Mouse (Mus musculus): ENCODE results near the gene Sfrp5.

Sfrp5 gene

GRCm38 (mm10) chr19:42197066-42197465 is 5.0 kb downstream of the Sfrp5 start:
- DNase-seq (ENCODE audit: low spot score) = no peak

DNA sequence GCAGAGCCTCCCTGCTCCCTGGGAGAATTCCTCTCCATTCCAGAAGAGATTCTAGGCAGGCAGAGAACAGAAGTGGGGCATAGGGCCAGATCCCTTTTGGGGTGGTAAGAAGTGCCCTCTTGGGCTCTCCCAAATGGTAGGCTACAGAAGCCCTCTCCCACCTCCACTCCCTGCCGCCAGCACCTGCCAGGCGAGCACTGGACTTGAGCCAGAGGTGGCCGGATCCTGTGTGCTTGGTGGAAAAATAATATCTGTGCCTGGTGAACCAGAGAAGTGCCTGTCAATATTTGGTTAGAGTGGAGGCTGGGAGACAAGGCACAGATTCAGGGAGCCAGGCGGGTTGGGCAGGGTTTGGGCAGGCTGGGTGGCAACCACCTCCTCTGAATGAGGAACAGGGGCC is 5.7 kb downstream of the Sfrp5 start:
- no peak for DNase-seq (ENCODE audit: low spot score)

DNA sequence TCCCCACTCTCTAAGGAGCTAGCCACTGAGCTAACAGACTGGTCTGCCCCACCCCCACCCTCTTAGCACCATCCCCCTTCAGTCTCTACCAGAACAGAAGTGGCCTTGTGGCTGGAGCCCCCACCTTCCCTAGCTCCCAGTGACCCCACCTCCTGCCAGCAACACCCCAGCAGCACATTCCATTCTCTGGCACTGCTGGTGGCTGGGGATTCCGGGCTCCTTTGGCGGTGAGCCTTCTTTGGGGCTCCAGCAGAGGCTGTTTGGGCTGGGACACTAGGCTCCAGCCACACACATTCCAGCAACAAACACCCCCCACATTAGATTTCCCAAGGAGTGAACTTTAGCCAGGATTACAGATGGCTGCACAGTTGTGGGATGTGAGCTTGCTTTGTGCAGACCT is 8.7 kb downstream of the Sfrp5 start:
- no peak for DNase-seq (ENCODE audit: low spot score)

DNA sequence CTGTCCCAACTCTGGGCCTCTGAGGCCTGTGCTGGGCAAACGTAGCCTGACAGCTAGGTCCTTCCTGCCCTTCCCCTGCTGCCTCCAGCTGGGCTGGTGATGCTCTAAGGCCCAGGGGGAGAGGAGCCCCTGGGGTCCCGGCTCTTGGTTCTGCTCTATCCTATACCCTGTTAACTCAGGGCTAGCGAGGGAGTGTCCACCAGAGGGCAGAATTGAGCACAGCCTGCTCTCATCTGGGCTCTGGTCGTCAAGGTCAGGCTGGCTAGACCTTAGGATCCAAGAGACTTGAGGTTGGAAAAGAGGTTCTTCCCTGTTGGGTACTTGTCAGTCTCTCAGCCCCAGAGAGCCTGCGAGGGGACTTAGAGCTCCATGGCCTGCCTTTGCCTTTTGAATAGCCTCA is 11.6 kb downstream of the Sfrp5 start:
- no peak for DNase-seq (ENCODE audit: low spot score)

DNA sequence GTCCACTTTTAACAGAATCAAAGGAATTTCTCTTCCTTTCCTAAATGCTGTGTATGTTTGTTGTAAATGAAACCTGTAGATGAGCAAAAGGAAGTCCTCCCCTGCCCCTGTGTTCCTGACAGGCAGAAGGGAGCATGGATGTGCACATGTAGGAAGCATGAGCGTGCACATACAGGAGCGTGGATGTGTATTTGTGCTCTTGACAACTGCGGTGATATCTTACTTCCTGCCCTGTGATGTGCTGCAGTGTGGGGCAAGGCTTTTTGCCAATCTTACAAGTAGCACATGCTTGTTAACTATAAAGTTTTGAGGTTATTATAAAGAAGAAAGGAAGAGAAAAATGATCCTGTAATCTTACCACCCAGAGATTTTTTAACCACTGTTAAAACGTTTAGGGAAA is 12.3 kb downstream of the Sfrp5 start:
- no peak for DNase-seq (ENCODE audit: low spot score)

- DNase-seq (ENCODE audit: low spot score) = no peak
Observed at GRCm38 (mm10) chr19:42182673-42183072, 19.4 kb downstream of the Sfrp5 start.

GRCm38 (mm10) chr19:42179356-42179755 is 22.7 kb downstream of the Sfrp5 start:
- DNase-seq (ENCODE audit: low spot score) = no peak

- DNase-seq (ENCODE audit: low spot score) = no peak
Observed at GRCm38 (mm10) chr19:42177461-42177860, 24.6 kb downstream of the Sfrp5 start.

DNA sequence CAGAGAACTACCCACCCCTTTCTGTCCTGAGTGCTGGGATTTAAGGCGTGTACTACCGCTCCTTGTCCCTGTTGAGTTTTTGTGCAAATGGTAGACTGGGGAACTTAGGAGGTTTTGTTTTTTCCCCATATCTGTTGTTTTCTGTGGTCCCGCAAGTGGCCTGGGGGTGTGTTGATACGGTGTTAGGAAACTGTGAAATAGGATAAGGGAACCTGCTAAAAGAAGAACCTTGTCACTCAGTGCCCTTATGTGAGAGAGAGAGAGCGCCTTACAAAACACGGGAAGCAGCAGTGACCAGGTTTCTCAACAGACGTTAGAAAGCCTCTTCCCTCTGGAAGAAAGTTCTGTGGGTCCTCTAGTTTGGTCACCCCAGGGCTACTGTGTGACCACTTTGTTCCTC is 25.2 kb downstream of the Sfrp5 start:
- no peak for DNase-seq (ENCODE audit: low spot score)

- peak; percentile 59 for DNase-seq (ENCODE audit: low spot score)
Observed at GRCm38 (mm10) chr19:42170025-42170969, 31.8 kb downstream of the Sfrp5 start.

- DNase-seq (ENCODE audit: low spot score) = no peak
Observed at GRCm38 (mm10) chr19:42169322-42169975, 32.6 kb downstream of the Sfrp5 start.

- DNase-seq (ENCODE audit: low spot score) = no peak
Observed at GRCm38 (mm10) chr19:42167489-42167888, 34.6 kb downstream of the Sfrp5 start.

DNA sequence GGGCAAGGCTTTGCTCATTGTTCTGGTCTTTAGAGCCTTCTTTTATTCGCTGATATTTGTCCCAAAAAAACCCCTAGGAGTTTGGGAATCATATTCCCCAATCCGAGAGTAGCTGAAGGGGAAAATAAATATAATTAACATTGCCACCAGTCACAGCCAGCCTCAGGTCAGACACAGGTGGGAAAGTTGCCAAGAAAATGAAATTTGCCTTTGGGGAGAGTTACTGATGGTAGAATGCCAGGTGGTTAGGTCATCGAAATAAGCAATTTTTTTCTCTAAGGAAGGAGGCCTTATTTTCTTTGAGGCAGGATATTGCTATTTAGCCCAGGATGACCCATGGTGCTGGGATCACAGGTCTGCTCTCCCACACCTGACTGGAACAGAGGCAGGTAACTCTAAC is 35.3 kb downstream of the Sfrp5 start:
- DNase-seq (ENCODE audit: low spot score) = no peak

DNA sequence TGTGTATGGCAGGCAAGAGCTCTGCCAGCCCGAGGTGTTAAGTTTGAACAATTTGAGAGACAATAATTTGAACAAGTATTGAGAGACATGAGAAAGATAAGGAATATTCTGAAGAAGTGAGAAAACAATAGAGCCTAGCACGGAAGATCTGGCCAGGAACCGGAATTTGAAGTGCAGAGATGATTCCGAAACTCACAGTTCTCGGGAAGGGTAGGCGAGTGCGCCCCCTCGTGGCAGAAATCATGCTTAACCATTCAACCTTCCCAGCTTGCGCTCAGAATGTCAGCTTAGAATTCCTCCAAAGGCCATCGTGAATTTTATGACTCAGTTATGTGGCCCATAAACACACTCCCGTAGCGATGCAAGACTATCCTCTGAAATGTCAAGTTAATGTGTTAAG is 35.9 kb downstream of the Sfrp5 start:
- DNase-seq (ENCODE audit: low spot score) = peak; percentile 87

- no peak for DNase-seq (ENCODE audit: low spot score)
Observed at GRCm38 (mm10) chr19:42164188-42164587, 37.9 kb downstream of the Sfrp5 start.

DNA sequence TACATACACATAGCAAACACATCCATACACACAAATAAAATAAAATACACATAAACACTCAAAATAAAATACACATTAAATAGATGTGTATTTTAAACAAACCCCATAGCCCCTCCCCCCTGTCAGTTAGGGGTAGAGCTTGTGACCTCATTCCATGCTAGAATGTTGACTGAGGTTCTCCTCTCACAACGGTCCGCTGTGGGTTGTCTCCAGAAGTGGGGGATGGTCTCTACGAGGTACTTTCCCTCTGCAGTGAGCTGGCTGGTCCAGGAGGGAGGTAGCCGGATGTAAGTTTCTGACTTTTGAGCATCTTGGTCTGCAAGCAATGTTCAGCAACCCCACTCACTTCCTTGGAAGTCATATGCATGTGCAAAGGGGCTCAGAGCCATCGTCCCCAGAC is 38.3 kb downstream of the Sfrp5 start, which contains the start of gene Zfyve27:
TSS of gene Zfyve27 (plus strand) at position 188 of the 400 bp plus-strand sequence.
- no peak for DNase-seq (ENCODE audit: low spot score)

GRCm38 (mm10) chr19:42158246-42159017 is 43.6 kb downstream of the Sfrp5 start:
- DNase-seq (ENCODE audit: low spot score) = no peak

- DNase-seq (ENCODE audit: low spot score) = no peak
Observed at GRCm38 (mm10) chr19:42157493-42158237, 44.4 kb downstream of the Sfrp5 start.

- DNase-seq (ENCODE audit: low spot score) = peak; percentile 67
Observed at GRCm38 (mm10) chr19:42151990-42152389, 50.1 kb downstream of the Sfrp5 start.

- DNase-seq (ENCODE audit: low spot score) = no peak
Observed at GRCm38 (mm10) chr19:42148569-42148860, 53.5 kb downstream of the Sfrp5 start.

All from ovary, postnatal 10 days (tissue).